Mouse (Mus musculus): ENCODE results near the gene N4bp1. TPM values are rescaled to one million over a fixed set of nuclear protein-coding genes. Genes with fewer than 3 reads are reported as not detected.

The N4bp1 gene
- polyA plus RNA-seq, 1 experiment: 35.6 TPM

DNA sequence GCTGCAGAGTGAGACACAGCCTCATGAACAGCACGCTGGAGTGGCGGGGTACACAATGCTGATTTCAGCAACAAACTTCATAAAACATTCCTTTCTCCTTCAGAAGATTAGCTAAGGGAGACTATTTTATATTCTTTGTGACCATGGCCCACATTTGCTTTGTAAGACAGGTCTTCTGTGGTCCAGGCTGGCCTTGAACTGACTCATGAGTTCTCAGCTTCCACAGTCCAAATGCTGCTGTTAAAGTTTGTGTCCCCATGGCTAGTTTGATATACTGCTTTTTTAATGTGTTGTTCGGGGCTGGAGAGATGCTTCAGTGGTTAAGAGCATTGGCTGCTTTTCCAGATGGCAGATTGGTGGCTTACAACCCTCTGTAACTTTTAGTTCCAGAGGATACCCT, 17.0 kb downstream of the N4bp1 start:
- Histone ChIP-seq H3K4me3 (ENCODE audit: insufficient read depth, low read length) (no peak overlapping the region), H3K4me1 (ENCODE audit: control insufficient read depth, insufficient read depth, low read length) (peaks cover 3% of the 10 kb centered on the region; the same call in 1 of the 2 replicates), H3K27ac (ENCODE audit: insufficient read depth, low read length) (no peak overlapping the region)
- TF ChIP-seq POLR2A (IDR thresholded peaks at IDR 0.05; ENCODE audit: low read depth, low read length) (no peak), CTCF (IDR thresholded peaks at IDR 0.05; ENCODE audit: borderline replicate concordance, insufficient read depth, low read length) (no peak)

DNA sequence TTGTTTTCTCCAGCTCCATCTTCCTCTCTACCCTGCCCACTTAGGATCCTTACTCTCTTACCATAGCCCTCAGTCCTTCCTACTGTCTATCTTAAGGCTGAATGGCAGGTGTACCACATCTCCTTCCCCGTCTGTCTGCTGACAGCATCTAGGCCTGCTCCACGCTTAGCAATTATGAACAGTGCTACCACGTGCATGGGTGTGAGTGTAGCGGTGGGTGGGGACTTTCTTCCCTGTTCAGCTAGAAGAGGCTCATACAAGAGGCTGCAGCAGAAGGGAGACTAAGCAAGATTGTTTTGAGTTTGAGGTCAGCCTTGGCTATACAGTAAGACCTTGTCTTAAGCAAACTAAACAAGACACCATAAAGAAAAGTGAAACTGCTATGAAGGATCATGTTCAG, 20.3 kb downstream of the N4bp1 start:
- TF ChIP-seq CTCF (IDR thresholded peaks at IDR 0.05; ENCODE audit: borderline replicate concordance, insufficient read depth, low read length): no peak
- no peak for TF ChIP-seq POLR2A (IDR thresholded peaks at IDR 0.05; ENCODE audit: low read depth, low read length)
- Histone ChIP-seq H3K4me3 (ENCODE audit: insufficient read depth, low read length) (no peak overlapping the region), H3K4me1 (ENCODE audit: control insufficient read depth, insufficient read depth, low read length) (peaks cover 6% of the 10 kb centered on the region; the same call in 1 of the 2 replicates), H3K27ac (ENCODE audit: insufficient read depth, low read length) (no peak overlapping the region)

DNA sequence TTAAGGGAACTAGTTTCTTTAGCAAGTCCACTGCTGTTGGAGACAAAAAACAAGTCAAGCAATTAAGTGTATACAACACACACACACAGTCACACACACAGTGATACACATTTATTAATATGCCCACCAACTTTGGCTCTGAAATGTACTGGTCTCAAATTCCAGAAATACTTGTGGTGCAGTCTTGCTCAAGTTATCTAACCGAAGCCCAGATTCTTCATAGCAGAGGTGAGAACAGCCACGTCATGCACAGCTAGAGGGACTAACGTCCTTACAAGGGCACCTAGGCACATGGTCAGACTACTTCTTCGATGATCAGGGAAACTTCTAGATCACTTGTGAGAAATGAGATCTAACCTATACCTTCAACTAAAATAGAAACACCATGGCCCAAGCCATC, 22.2 kb downstream of the N4bp1 start:
- Histone ChIP-seq H3K4me3 (ENCODE audit: insufficient read depth, low read length) (no peak overlapping the region), H3K27ac (ENCODE audit: insufficient read depth, low read length) (no peak overlapping the region), H3K4me1 (ENCODE audit: control insufficient read depth, insufficient read depth, low read length) (peaks cover 6% of the 10 kb centered on the region; the same call in 1 of the 2 replicates)
- TF ChIP-seq CTCF (IDR thresholded peaks at IDR 0.05; ENCODE audit: borderline replicate concordance, insufficient read depth, low read length): no peak
- no peak for TF ChIP-seq POLR2A (IDR thresholded peaks at IDR 0.05; ENCODE audit: low read depth, low read length)

DNA sequence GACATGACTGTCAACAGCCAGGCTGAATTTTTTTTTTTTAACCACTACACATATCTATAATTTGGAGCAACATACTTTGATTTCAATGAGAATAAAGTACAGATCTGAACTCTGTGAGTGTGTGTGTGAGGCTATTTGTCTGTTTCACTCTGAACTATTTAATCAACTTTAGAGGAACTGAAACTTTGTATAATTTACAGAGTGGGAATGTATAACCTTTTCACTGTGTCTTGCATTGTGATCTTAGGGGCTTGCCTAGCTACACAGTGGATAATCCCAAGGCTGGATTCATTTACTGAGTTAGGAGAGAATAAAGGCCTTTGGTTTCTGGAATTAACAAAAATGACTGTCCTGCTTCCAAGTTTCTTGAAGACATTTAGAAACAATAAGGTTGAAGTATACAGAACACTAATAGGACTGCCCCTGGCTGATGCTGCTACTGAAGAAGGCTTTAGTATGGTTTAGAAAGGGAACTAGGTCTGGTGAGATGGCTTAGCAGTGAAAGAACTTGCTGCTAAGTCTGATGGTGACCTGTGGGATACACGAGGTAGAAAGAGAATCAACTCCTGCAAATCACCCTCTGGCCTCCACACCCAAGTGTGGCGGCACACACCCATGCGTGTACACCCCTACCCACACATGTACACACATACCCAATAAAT, 22.8 kb downstream of the N4bp1 start:
- peaks cover 6% of the 10 kb centered on the region; the same call in 1 of the 2 replicates for H3K4me1 ChIP-seq (ENCODE audit: control insufficient read depth, insufficient read depth, low read length)
- H3K4me3 ChIP-seq (ENCODE audit: insufficient read depth, low read length): no peak overlapping the region
- no peak overlapping the region; the same call in 1 of the 2 replicates for H3K27ac ChIP-seq (ENCODE audit: insufficient read depth, low read length)
- no peak for TF ChIP-seq POLR2A (IDR thresholded peaks at IDR 0.05; ENCODE audit: low read depth, low read length)
- no peak for TF ChIP-seq CTCF (IDR thresholded peaks at IDR 0.05; ENCODE audit: borderline replicate concordance, insufficient read depth, low read length)

DNA sequence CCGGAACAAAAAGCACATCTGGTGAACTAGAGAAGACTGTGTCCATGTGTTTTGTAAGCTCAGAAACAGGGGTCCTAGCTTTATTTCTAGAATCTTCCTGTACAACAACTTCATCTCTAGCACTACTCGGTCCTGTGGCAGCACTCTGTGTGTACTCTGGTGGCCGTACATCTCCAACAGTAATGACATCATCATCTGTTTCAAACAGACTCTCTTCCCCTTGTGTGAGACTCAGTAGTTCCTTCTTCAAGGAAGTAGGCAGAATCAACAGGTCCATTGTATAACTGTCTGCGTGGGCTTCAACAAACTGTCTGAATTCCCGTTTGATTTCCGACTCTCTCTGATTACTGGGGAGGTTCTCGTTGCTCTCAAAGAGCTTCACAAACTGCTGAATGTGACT, 23.5 kb downstream of the N4bp1 start:
- peaks cover 8% of the 10 kb centered on the region for H3K4me1 ChIP-seq (ENCODE audit: control insufficient read depth, insufficient read depth, low read length)
- TF ChIP-seq POLR2A (IDR thresholded peaks at IDR 0.05; ENCODE audit: low read depth, low read length): no peak
- no peak for TF ChIP-seq CTCF (IDR thresholded peaks at IDR 0.05; ENCODE audit: borderline replicate concordance, insufficient read depth, low read length)
- H3K4me3 ChIP-seq (ENCODE audit: insufficient read depth, low read length): no peak overlapping the region
- H3K27ac ChIP-seq (ENCODE audit: insufficient read depth, low read length): 0 out of 2 replicates have a peak overlapping the region, but pooled peaks have one; percentile 9

DNA sequence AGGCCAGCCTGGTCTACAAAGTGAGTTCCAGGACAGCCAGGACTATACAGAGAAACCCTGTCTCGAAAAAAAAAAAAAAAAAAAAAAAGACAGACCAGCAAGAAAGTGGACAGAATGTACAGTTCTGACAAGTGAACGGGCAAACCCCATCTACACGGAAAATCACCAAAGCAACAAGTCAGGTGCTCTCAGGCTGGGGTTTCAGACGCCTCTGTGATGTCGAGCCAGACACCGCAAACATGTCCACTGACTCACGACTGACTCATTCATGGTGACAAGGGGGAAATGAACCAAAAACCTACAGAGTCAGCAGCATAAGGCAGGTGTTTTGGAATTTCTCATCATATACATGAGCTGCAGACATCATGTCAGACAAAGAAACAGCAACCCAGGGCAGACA, 28.8 kb downstream of the N4bp1 start:
- peaks cover 5% of the 10 kb centered on the region; the same call in 1 of the 2 replicates for H3K4me1 ChIP-seq (ENCODE audit: control insufficient read depth, insufficient read depth, low read length)
- TF ChIP-seq CTCF (IDR thresholded peaks at IDR 0.05; ENCODE audit: borderline replicate concordance, insufficient read depth, low read length) (no peak), POLR2A (IDR thresholded peaks at IDR 0.05; ENCODE audit: low read depth, low read length) (no peak)
- H3K27ac ChIP-seq (ENCODE audit: insufficient read depth, low read length): no peak overlapping the region
- H3K4me3 ChIP-seq (ENCODE audit: insufficient read depth, low read length): no peak overlapping the region

DNA sequence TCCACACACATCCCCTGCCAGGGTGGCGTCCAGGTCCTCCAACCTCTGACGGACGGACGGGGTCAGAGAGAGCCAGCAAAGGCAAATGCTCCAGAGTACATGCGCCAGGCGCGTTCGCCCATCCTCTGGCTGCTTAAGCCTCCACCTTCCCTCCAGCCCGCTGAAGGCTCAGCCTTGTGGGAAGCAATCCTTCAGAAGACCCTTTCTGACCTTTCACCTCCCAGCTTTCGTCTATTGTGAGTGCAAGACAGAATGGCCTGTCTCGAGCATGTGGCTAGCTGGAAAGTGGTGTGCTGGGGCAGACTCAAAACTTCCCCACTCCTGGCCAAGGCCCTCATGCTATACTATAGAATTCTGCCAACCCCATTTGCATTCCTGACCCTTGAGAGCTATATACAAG, 30.4 kb downstream of the N4bp1 start:
- Histone ChIP-seq H3K4me1 (ENCODE audit: control insufficient read depth, insufficient read depth, low read length) (peaks cover 5% of the 10 kb centered on the region; the same call in 1 of the 2 replicates), H3K27ac (ENCODE audit: insufficient read depth, low read length) (no peak overlapping the region), H3K4me3 (ENCODE audit: insufficient read depth, low read length) (no peak overlapping the region)
- TF ChIP-seq CTCF (IDR thresholded peaks at IDR 0.05; ENCODE audit: borderline replicate concordance, insufficient read depth, low read length) (no peak), POLR2A (IDR thresholded peaks at IDR 0.05; ENCODE audit: low read depth, low read length) (no peak)

DNA sequence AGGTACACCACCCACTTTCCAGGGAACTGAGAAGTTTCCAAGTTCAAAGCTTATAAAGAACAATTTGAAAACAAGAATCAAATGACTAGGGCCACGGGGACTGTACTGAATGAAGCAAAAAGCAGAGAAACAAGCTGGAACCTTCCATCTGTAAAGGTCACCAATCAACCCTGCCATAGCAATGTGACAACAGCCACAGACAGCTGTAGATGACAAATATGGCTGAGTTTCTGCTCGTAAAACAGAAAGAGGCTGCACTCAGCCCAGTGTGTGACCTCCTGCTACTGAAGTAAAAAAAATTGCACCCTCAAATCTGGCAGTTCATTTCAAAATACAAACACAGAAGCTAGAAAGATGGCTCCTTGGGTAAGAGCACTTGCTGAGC, 31.1 kb downstream of the N4bp1 start:
- H3K27ac ChIP-seq (ENCODE audit: insufficient read depth, low read length): no peak overlapping the region
- H3K4me3 ChIP-seq (ENCODE audit: insufficient read depth, low read length): no peak overlapping the region
- TF ChIP-seq CTCF (IDR thresholded peaks at IDR 0.05; ENCODE audit: borderline replicate concordance, insufficient read depth, low read length) (no peak), POLR2A (IDR thresholded peaks at IDR 0.05; ENCODE audit: low read depth, low read length) (no peak)
- peaks cover 5% of the 10 kb centered on the region; the same call in 1 of the 2 replicates for H3K4me1 ChIP-seq (ENCODE audit: control insufficient read depth, insufficient read depth, low read length)

DNA sequence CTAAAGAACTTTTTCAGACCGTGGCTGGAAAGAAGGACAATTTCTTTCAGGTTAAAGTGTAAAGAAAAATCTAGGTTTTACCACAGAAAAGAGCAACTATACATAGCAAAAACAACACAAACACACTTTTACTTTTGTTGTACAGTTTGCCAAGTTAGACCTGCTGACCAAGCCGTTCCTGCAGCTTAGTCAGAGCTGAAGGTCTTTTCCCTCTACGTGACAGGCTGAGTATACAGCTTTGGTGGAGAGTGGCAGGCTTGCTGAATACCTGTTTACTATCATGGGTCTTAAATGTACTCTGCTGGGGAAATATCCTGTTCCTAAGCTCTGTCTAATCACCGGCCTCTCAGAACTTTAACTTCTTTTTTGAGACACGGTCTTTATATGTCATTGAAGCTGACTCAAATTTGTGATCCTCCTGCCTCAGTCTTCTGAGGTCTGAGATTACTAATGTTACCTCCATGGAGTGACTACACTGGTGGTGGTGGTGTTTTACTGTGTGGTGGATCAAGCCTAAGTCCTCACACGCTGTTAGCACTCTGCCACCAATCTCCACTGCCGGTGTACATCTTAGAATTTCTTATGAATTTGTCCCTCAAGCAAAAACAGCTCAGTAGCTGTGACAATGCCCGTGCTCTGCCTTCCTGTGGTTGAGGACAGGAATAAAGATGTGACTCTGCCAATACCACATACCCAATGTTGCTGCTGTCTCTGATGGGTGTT, 31.6 kb downstream of the N4bp1 start:
- peaks cover 5% of the 10 kb centered on the region; the same call in 1 of the 2 replicates for H3K4me1 ChIP-seq (ENCODE audit: control insufficient read depth, insufficient read depth, low read length)
- no peak overlapping the region for H3K27ac ChIP-seq (ENCODE audit: insufficient read depth, low read length)
- no peak for TF ChIP-seq POLR2A (IDR thresholded peaks at IDR 0.05; ENCODE audit: low read depth, low read length)
- TF ChIP-seq CTCF (IDR thresholded peaks at IDR 0.05; ENCODE audit: borderline replicate concordance, insufficient read depth, low read length): no peak
- no peak overlapping the region for H3K4me3 ChIP-seq (ENCODE audit: insufficient read depth, low read length)

DNA sequence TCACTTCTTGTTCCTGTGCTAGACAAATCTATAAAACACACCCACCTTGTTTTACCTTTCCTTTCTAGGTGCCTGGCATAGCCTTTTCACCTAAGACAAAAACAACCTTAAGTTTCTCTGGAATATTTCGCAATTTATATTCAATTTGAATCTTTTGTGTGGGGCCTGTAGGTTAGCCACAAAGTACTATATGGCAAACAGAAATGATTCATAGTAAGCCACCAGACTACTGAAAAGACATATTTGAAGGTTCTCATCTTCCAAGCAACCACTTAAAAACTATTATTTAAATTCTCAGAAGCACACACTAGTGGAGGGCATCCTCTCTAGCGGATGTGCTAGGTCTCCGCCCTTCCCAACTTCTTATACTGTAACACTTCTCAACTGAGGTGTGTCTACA, 32.6 kb downstream of the N4bp1 start:
- H3K4me1 ChIP-seq (ENCODE audit: control insufficient read depth, insufficient read depth, low read length): peaks cover 5% of the 10 kb centered on the region; the same call in 1 of the 2 replicates
- H3K27ac ChIP-seq (ENCODE audit: insufficient read depth, low read length): no peak overlapping the region
- no peak overlapping the region for H3K4me3 ChIP-seq (ENCODE audit: insufficient read depth, low read length)
- no peak for TF ChIP-seq CTCF (IDR thresholded peaks at IDR 0.05; ENCODE audit: borderline replicate concordance, insufficient read depth, low read length)
- TF ChIP-seq POLR2A (IDR thresholded peaks at IDR 0.05; ENCODE audit: low read depth, low read length): no peak
